Mouse (Mus musculus) thymus, postnatal 14 days (tissue): Measurements from ENCODE around the gene Strbp.

Experiments used
- DNase-seq: peaks from one replicate; pipeline ENCODE4 v3.0.0; 2021

Gene Strbp

GRCm38 (mm10) chr2:37703230-37703954 lies at the start of gene Strbp:
Gene Strbp, minus strand, starts transcription at chr2:37703859.
- peak; percentile 99 for DNase-seq

DNA sequence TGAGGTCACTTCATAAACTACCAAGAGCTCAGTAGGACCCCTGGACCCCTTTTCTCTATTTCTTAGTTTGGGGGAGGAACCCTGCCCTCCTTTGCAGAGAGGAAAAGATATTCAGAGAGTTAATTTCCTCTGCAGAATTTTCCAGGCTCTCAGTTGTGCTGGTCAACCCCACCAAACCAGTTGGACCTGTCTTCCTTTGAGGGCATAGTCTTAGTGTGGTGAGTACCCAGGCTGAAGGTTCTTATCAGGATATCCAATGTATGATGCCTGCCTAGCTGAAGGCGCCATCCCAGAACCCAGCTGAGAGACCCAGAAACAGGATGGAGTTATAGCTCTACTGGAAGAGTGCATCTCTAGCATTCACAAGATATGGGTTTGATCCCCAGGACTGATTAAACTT lies 47.5 kb upstream of the Strbp start:
- no peak for DNase-seq

DNA sequence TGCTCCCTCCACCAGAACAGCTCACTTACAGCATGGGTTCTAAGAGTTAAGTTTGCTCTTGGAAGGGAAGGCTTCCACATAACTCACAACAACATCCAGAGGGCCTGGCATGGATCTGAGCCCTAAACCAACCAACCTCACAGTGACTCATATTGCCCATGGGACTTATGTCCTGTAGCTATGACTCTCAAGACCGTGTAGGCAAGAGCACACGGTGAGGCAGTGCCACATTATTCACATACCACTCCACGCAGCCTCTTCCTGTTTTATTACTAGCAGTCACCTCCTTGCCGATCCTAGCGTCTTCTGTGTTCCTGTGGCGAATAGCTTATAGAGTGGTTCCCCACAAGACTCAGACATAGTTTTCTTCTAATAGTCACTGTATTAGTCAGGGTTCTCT lies 45.7 kb upstream of the Strbp start:
- DNase-seq: no peak

GRCm38 (mm10) chr2:37748442-37749066 lies 44.9 kb upstream of the Strbp start:
- no peak for DNase-seq

GRCm38 (mm10) chr2:37747909-37748308 lies 44.2 kb upstream of the Strbp start:
- no peak for DNase-seq

DNA sequence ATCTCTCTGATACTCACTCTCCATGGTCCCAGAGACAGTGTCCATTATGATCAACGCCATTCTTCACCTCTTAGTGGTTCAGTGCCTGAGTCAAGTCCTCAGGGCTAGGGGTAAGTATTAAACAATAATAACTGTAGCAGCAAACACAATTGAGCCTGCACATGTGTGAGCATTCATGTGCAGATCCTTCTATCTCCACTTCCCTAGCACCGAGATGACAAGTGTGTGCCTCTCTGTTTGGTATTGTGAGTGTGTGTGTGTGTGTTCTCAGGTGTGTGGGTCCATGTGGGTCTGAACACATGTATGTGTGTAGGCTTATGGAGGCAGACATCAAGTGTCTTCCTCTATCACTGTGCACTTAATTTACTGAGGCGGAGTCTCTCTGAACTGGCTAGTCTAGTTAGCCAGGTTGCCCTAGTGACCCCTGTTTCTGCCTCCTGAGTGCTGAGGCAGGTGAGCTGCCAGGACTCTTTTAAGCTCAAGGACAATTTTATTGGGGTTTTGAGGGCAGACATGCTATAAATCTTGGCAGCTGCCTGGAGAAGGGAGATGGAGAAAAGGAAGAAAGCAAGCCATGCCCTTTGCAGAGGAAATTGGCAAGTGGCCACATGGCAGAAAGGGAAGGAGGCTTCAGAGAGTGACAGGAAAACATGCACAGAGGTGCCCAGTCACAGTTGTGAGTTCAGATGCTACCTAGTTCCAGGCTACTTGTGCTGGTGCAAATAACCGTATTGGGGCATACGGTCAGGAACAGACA lies 42.8 kb upstream of the Strbp start:
- DNase-seq: no peak

DNA sequence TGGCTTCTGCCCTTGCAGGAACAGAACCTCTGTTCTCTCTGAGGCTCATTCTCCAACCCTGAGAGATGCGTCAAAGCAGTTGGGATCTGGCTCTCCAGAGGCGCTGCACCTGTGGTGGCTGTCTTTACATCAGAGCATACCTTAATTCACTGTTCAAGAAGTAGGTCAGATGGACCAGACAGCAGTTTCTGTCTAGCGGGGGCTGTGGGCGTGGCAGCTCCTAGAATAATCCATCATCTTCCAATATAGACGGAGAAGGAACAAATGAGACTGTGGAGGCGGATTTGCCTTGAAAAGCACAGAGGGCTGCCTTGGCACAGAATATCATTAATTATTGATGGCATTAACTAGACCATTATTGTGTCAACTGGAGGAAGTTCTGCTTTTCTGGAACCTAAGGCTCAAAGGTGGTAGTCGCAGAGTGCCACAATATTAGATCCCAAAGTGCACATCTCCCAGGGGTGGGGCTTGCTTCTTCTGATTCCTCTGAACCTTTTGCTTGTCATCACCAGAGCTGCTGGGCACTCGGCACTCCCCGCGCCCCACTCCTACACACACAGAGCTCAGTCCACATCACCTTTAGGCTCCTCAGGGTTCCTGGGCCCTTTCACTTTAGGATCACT lies 41.2 kb upstream of the Strbp start:
- no peak for DNase-seq

- DNase-seq: no peak
Measured at GRCm38 (mm10) chr2:37741806-37742554, 38.3 kb upstream of the Strbp start.

GRCm38 (mm10) chr2:37735807-37736188 lies 32.1 kb upstream of the Strbp start:
- DNase-seq: no peak

GRCm38 (mm10) chr2:37734979-37735806 lies 31.5 kb upstream of the Strbp start:
- DNase-seq: peak; percentile 81

GRCm38 (mm10) chr2:37731241-37731801 lies 27.7 kb upstream of the Strbp start:
- no peak for DNase-seq

GRCm38 (mm10) chr2:37724231-37724630 lies 20.6 kb upstream of the Strbp start:
- DNase-seq: no peak

GRCm38 (mm10) chr2:37723501-37724090 lies 19.9 kb upstream of the Strbp start:
- DNase-seq: no peak

DNA sequence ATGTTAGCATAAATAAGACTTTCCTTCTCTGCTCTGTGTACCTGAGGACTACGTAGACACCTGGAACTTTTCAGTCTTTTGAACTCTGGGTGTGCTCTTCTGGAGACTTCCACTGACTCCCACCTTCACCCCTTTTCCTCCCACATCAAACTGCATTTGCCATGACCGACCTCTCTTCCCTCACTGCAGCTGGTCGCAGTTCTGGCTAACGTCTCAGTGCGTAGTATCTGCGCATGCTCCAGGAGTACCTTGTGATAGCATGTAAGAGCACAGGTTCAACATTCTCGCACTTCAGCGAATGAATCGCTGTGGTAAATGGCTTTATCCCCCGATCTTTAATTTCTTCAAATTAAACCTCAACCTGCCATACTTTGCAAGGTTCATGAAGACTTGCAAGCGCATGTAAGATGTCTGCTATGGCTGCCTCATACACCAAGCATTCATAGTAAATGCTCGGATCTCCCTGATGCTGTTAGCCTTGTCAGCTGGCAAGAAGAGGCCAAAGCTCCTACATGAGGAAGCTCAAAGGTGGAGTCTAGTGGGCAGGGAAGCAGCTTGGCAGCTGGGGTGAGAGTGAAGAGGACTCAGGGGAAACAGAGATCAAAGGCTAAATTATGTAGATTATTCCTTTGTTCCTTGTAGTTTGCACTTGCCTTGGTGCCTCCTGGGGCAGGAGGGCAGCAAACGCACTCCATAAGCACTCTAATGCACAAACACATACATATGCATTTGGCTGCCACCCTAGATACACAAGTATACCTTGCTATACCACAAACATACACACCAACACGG lies 19.2 kb upstream of the Strbp start:
- DNase-seq: peak; percentile 51

GRCm38 (mm10) chr2:37716266-37716665 lies 12.6 kb upstream of the Strbp start:
- no peak for DNase-seq

DNA sequence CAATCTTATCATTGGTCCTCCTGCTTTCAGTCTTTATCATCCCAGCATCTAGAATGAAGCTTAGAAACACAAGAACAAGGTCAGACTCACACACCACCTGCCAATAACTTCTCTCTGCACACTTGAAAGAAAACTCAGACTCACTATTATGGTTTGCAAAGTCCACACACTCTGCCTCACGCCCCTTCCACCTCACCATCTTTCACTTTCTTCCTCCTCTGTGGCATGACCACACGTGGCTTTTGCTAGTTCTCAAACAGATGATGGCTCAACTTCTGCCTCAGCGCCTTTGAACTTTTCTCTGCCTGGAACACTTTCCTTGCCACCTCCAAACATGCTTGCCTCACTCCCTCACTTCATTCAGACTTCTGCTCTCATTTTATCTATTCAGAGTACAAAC lies 11.7 kb upstream of the Strbp start:
- DNase-seq: no peak

DNA sequence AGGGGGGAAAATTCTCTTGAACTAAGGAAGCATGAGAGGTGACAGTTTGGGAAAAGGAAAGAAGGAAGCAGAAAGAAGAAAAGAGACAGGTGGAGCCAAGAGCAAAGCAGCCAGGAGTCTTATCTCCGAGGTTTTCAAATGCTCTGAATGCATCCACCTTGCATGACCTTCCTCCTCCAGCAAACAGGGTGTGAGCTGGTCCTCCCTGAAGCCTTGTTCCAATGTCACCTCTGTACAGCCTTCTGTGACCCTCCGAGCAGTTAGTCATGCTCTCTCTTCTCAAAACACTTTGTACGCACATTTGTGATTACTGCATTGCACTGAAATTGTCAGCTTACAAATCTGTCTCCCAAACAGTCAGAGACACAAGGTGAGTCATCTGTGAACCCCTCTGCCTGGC lies 9.4 kb upstream of the Strbp start:
- DNase-seq: no peak

GRCm38 (mm10) chr2:37708835-37709234 lies 5.2 kb upstream of the Strbp start:
- DNase-seq: no peak

DNA sequence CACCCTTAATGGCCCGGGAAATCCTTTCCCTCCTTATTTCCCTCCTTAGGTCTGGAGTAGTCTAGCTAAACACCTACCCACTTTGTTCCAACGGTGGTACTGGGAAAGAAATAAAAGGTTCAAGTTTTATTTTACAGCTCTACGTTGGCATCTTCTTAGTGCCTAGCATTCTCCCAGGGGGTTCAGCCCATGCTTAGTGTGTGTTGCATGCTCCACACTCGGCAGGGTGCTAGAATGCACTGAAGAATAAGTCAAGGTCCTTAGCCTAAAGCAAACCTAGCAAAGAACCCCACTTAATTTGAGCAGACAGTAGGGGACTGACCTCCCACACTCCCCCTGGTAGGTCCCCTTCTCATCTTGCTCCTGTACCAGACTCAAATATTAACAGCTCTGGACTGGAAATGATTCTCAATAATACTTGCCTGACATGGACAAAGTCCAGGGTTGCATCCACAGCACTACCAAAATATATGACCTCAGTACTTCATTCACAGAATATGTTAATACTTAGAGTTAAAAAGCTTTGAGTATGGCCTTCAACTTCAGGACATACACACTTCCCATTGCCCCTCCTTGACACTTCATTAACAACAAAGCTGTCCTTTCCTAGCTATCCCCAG lies 592 bp upstream of the Strbp start:
- DNase-seq: peak; percentile 7
